Mouse (Mus musculus): Measurements from ENCODE around the gene Cnot6.

DNA sequence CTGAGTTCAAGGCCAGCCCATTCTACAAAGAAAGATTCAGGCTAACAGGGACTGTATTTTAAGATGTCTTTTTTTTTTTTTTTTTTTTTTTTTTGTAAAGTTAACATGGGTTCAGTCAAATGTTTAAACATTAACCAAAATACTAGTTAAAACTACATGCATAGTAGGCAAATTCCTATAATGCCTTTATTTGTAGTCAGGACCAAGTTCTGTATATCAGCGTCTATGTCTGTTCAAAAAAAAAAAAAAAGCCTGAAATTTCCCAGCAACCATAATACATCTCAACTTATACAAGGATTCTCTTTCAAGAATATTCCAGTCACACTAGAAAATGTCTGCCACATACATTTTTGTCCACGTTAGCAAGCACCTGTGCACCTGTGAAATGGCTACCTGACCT is 1.9 kb downstream of the Cnot6 start:
- no peak for TF ChIP-seq CTCF (IDR thresholded peaks at IDR 0.05; ENCODE audit: insufficient read depth, low read length)
- TF ChIP-seq POLR2A (IDR thresholded peaks at IDR 0.05; ENCODE audit: borderline replicate concordance, extremely low read depth, low read depth, low read length), result no peak

Data from lung, adult 2 months (tissue).